ENCODE assay signal across 13 mouse cellular contexts in genomic region chrX:137805484-137806200, GRCm38 (mm10).
A peak's percentile ranks its signal among the peaks of the same experiment; 100 is the strongest.
DNase-seq lines count a peak whose midpoint lies in the region; ATAC-seq and TF ChIP-seq lines count a peak whose summit lies in the region.
"Had no signal": no experiment of that assay in that cellular context is flagged by ENCODE, and none has a peak within 500 bp of the region (broad histone marks: within the 10 kb centered on the region; RNA-seq: fewer than 3 reads in every experiment).

No protein-coding gene starts in this region.

- peak; percentile 28 for DNase-seq in adrenal gland, postnatal 14 days
- DNase-seq in adrenal gland, adult 8-10 months = no peak
- DNase-seq in brain, embryonic 14.5 days (ENCODE audit: low read depth) = peak; percentile 79
- peak; percentile 13 for DNase-seq in neural tube, embryonic 10.5 days (ENCODE audit: extremely low spot score, low spot score)
- no peak for DNase-seq in heart, postnatal 4 days
- no peak for DNase-seq in left cerebral cortex, adult 2 months (ENCODE audit: extremely low spot score in 1 of 2, low spot score in 2 of 2)
- DNase-seq: cerebellum, postnatal 14 days; kidney, postnatal 25 days; liver, embryonic 13.5 days had no signal

- no peaks in the 10 kb centered on the region for H3K9me3 ChIP-seq in hindbrain, embryonic 13.5 days
- H3K9me3 ChIP-seq: heart, embryonic 10.5 days; liver, embryonic 13.5 days had no signal

- peak; percentile 88 for ATAC-seq in hindbrain, embryonic 13.5 days (ENCODE audit: low FRiP score)
- ATAC-seq in megakaryocyte progenitor cell, adult 5-6 weeks (replicated peaks; ENCODE audit: poor library complexity) = no peak

- no peaks in the 10 kb centered on the region for H3K36me3 ChIP-seq in hindbrain, embryonic 13.5 days
- H3K36me3 ChIP-seq: heart, embryonic 10.5 days; liver, embryonic 13.5 days had no signal

- no peak for TF ChIP-seq CTCF in brain, embryonic 14.5 days (IDR thresholded peaks at IDR 0.05; ENCODE audit: borderline replicate concordance, extremely low read depth, insufficient read depth, insufficient read length)
- no peak for TF ChIP-seq CTCF in left cerebral cortex, adult 2 months (IDR thresholded peaks at IDR 0.05)

- 41% methylated on average over 6 of the region's 6 CpGs for WGBS in hindbrain, embryonic 13.5 days

- peak overlapping the region; percentile 78 for H3K27ac ChIP-seq in hindbrain, embryonic 13.5 days
- no peak overlapping the region for H3K27ac ChIP-seq in left cerebral cortex, adult 2 months
- H3K27ac ChIP-seq: heart, embryonic 10.5 days; liver, embryonic 13.5 days; macrophage had no signal

- no peak overlapping the region for H3K4me2 ChIP-seq in hindbrain, embryonic 13.5 days
- H3K4me2 ChIP-seq: liver, embryonic 13.5 days had no signal

- no peaks in the 10 kb centered on the region for H3K27me3 ChIP-seq in hindbrain, embryonic 13.5 days
- H3K27me3 ChIP-seq: liver, embryonic 13.5 days had no signal

- no peak for TF ChIP-seq POLR2A in brain, embryonic 14.5 days (IDR thresholded peaks at IDR 0.05; ENCODE audit: borderline replicate concordance, extremely low read depth, insufficient read depth, insufficient read length, poor library complexity, severe bottlenecking)

- H3K4me1 ChIP-seq in hindbrain, embryonic 13.5 days (replicated peaks) = no peaks in the 10 kb centered on the region
- H3K4me1 ChIP-seq: heart, embryonic 10.5 days; liver, embryonic 13.5 days had no signal

- H3K4me3 ChIP-seq in hindbrain, embryonic 13.5 days = no peak overlapping the region
- no peak overlapping the region for H3K4me3 ChIP-seq in left cerebral cortex, adult 2 months
- H3K4me3 ChIP-seq: heart, embryonic 10.5 days; liver, embryonic 13.5 days had no signal

- no peak overlapping the region for H3K9ac ChIP-seq in hindbrain, embryonic 13.5 days
- H3K9ac ChIP-seq: liver, embryonic 13.5 days had no signal

- intact Hi-C loops in left cerebral cortex, adult 2 months (cut with DNase I) = no loop called here

Comparison
In these comparisons a context has a peak if more than half of its experiments do, and no peak if none do; other contexts are left out.
1. DNase-seq: peak in adrenal gland, postnatal 14 days (single experiment), brain, embryonic 14.5 days (single experiment) and neural tube, embryonic 10.5 days (single experiment); none in adrenal gland, adult 8-10 months (single experiment), heart, postnatal 4 days (single experiment) and left cerebral cortex, adult 2 months (0 of 2).